Mouse (Mus musculus) urinary bladder, postnatal 25 days (tissue): Measurements from ENCODE around the gene 1110002E22Rik.

Experiments used
- DNase-seq: peaks from one replicate; pipeline ENCODE4 v3.0.0; 2022; ENCODE audit warnings: low spot score

1110002E22Rik gene

DNA sequence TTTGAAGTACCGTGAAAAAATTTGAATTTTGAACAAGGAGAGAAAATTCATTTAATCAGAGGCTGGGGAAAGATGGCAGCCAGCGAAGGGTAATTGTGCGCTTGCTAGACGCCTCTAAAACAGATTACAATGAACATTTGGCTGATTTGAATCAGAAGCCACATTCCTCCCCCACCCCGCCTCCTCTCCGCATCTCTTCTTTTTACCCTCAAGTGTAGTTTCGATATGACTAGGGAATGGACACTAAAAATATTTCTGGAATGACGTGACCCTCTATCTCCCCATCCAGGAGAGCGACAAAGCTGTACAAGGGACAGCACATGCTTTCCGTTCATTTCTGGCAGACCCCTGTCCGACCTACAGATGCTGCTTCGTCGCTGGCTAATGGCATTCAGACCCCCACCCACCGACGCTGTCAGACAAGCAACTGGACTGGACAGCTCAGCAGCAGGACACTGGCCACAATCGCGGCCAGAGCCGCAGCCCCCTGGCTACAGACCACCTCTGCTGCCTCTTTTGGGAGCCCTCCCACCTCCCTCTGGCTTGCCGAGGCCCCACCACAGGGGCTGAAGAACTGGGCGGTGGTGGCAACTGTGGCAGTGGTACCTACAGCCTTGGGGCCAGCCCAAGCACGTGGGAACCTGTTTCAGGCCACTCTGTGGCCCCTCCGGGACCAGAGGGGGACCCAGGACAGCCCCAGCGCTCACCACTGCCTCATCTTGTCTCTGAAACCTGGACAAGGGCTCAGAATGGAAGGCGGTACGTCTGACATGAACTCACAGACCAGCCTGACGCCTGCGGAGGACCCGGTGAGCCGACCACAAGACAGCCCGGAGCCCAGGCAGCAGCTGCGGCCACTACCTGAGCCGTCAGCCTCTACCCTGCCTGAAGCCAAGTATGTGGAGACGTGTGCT is at the start of gene 1110002E22Rik:
Gene 1110002E22Rik, plus strand, starts transcription at position 321 of the 914 bp plus-strand sequence.
- DNase-seq: no peak

GRCm38 (mm10) chr3:138016810-138017209 is 48.0 kb upstream of the 1110002E22Rik start:
- DNase-seq: no peak

DNA sequence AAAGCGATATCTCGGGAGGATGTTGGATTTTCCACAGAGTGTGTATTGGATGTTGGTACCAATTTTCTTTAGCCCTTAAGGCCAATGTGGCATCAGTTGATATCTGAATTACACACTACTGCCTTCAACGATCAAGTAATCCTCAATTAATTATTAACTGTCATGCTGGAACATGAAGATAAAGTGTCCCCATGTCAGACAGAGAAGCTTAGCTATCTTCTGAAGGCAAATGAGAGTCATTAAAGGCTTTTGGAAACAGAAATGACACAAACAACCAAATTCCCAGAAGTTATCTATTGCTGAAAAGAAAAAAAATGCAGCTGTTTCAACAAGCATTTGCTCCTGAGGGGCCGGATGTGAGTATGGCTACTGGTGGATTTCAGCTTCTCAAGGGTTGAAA is 42.8 kb upstream of the 1110002E22Rik start:
- no peak for DNase-seq

DNA sequence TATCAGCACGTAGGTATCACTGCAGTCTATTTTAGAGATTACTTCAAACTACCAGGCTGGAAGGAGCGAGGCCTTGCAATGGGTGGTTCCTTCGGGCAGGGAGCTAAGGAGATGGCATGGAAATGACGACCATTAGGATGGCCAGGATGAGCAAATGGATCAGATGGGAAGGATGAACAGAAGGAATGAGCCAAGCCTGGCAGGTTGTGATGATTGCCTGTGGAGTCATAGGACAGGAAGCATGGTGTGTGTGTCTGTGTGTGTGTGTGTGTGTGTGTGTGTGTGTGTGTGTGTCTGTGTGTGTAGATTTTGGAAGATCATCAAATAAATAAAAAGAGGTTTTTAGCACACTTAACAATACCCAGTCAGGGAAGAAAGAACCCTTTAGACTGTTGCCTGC is 42.2 kb upstream of the 1110002E22Rik start:
- no peak for DNase-seq

DNA sequence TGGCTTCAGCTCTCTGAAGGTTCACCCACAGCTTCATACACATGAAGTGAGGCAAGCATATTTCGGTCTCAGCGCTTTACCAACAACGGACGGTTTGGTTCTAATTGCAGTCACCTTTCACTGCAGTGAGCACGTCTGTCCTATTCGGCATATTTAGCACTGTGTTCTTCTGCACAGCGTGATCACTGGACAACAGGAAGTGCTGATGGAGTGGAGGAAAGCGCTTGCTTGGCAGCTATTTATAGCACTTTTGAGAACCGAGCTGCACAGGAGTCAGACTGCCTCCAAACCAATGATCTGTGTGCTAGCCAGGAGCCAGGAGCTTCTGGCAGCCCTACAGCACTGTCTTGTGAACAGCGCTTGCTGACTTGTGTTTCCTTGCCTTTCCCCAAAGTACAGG is 38.6 kb upstream of the 1110002E22Rik start:
- DNase-seq: no peak

- DNase-seq: no peak
Measured at GRCm38 (mm10) chr3:138027575-138028362, 37.1 kb upstream of the 1110002E22Rik start.

- DNase-seq: no peak
Measured at GRCm38 (mm10) chr3:138029351-138029750, 35.5 kb upstream of the 1110002E22Rik start.

- DNase-seq: no peak
Measured at GRCm38 (mm10) chr3:138030563-138030962, 34.3 kb upstream of the 1110002E22Rik start.

DNA sequence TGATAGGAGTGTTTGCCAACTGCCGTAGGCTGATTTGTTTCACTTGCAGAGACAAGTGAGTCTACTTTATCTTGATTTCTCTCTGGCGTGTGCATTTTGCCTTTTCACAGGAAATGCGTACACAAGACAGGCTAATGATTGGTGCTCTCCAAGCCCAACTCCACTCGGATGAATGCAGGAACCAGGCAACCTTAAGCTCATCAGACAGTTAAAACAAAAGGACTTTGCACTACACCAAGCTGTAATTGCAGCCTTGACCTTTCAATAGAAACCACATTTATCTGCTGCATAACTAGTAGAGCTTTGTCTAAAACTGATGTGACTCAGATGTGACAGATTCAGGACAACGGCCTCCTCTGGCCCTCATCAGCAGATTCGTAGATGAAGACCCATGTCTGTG is 30.9 kb upstream of the 1110002E22Rik start:
- DNase-seq: no peak

GRCm38 (mm10) chr3:138040938-138041337 is 23.9 kb upstream of the 1110002E22Rik start:
- DNase-seq: no peak

GRCm38 (mm10) chr3:138041591-138042301 is 23.1 kb upstream of the 1110002E22Rik start:
- no peak for DNase-seq

DNA sequence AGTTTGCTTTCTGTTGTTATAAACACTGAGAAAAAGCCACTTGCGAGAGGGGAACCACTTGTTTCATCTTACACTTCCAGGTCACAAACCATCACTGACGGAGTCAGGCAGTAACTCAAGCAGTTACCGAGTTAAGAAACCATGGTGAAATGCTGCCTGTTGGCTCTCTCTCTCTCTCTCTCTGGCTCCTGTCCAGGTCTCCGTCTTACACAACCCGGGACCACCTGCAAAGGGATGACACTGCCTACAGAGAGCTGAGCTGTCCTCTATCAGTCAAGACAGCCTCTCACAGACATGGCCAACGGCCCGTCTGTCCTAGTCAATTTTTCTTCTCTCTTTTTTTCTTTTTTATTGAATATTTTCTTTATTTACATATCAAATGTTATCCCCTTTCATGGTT is 21.5 kb upstream of the 1110002E22Rik start:
- DNase-seq: no peak

- DNase-seq: no peak
Measured at GRCm38 (mm10) chr3:138049555-138049954, 15.3 kb upstream of the 1110002E22Rik start.

- no peak for DNase-seq
Measured at GRCm38 (mm10) chr3:138050772-138051171, 14.1 kb upstream of the 1110002E22Rik start.

DNA sequence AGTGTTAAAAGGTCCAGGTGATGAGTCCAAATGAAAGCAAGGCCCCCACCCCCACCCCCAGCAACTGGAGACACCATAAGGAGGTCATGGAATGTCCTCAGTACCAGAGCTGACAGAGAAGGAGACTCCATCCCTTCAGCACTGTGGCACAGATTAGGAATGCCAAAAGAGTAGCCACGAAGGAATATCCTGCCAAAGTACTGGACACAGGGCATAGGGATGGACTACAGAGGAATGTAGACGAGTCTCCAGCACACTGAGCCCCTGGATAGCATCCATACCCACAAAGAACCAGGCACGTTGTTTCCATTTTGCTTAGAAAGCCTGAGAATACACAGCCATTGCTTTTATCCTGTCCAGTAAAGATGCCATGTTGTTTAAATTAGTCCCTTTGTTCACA is 13.4 kb upstream of the 1110002E22Rik start:
- DNase-seq: no peak

- DNase-seq: no peak
Measured at GRCm38 (mm10) chr3:138053969-138054368, 10.9 kb upstream of the 1110002E22Rik start.

DNA sequence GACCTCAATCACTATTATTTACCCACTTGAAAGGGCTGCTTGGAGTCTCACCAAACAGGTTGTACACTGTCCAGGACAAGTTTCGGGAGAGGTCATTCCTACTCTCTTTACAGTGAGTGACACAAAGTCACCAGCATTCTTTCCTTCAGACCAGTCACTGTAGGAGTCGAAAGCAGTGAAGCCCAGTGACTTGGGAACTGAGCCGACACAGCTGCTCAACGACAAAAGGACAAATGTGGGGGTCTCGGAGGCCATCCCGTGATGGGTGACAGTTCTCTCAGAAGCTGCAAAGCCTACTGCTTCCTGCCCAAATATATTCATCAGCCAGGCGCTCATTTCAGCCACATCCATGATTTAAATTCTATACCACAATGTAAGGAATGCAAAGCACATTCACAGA is 7.9 kb upstream of the 1110002E22Rik start:
- DNase-seq: no peak

DNA sequence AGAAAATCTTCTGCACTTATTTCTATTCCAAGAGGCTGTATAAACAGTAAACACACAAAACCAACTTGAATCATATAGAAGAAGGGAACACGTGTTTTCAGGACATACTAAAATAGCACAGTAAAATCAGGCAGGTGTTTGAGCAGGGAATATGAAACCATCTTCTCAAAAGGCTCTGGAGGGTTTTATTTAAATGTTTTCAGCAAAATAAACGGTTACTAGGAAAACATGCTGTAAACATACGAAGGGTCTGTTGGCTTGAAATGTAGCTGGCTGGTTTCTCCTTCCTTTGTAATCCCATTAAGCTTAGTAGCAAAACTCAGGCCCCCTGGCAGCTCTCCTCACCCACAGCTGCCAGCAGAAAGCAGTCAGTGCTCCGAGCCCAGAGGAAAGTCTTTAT is 6.6 kb upstream of the 1110002E22Rik start:
- DNase-seq: no peak

DNA sequence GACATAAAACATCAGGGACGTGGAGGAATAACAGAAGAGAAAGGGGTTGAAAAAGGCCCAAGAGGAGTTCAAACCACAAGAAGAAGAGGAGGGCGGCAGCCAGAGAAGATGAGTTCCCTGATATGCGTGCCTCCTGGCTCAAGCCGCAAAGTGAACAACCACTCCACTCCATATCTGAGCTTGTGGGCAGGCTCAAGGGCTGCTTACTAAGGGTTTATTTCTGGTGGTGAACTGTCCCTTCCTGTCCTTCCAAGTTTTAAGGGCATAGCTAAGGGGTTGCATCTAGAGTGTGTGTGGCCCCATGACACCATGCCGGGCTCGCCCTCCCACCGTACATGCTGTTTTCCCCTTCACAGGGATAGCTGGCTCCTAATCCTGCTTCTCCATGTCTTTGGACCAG is 4.4 kb upstream of the 1110002E22Rik start:
- DNase-seq: no peak

- no peak for DNase-seq
Measured at GRCm38 (mm10) chr3:138061205-138061911, 3.5 kb upstream of the 1110002E22Rik start.

- no peak for DNase-seq
Measured at GRCm38 (mm10) chr3:138062673-138063072, 2.2 kb upstream of the 1110002E22Rik start.
